Mouse (Mus musculus) embryo, embryonic 10 days (tissue): ENCODE measurements around the gene Far1.

Experiments used
- DNase-seq: peaks from one replicate; pipeline ENCODE4 v3.0.0-alpha.2; 2015; ENCODE audit warnings: low spot score

Far1 gene

DNA sequence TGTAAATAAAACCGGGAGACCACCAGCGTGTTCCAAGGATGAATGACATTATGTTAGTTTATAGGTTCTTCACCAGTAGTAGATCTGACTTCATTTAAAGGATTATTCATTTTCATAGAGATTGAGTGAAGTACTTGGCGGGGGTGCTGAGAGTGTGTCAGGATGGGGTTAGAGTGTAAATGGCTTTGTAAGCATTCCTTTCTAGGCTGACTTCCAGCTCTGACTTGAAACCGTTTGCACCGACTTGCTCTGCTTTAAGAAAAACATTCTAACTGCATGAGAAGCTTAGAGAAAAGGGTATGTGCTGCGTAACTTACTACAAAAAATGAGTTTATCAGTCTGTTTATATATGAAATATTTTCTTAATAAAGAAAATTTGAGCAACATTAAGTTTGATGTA lies 57.5 kb downstream of the Far1 start:
- no peak for DNase-seq

DNA sequence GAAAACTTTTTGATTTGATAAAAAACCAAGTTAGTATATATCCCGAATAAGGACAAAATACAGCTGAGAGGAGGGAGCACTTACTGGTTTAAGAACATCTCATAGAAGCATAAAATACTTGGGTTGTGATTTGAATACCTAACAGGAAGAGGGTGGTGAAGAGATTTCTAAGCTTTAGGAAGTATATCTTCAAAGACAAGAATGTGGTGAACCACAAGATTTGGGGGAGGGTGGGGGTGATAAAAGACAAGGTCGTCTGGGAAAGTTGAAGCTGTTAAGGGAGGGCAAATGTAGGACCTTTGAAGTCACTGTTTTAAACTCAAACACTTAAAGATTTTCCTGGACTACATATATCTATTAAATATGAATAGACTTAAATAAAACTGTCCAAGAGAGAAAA lies 59.1 kb downstream of the Far1 start:
- DNase-seq: no peak

DNA sequence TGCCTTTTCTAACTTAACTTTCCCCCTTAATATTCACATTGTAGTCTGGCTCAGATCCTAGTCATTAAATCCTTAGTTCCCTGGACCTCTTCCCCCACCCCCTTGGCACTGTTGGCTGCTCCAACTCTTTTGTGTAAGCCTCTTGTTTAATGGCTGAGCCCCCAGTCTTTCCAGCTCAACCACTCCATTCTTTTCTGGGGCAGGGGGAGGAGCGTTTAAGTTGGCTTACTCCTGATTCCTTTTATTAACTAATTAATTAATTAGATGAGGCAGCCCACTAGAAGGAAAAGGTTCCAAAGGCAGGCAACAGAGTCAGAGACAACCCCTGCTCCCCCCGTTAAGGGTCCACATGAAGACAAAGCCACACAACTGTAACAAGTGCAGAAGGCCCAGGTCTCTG lies 68.5 kb downstream of the Far1 start:
- no peak for DNase-seq

DNA sequence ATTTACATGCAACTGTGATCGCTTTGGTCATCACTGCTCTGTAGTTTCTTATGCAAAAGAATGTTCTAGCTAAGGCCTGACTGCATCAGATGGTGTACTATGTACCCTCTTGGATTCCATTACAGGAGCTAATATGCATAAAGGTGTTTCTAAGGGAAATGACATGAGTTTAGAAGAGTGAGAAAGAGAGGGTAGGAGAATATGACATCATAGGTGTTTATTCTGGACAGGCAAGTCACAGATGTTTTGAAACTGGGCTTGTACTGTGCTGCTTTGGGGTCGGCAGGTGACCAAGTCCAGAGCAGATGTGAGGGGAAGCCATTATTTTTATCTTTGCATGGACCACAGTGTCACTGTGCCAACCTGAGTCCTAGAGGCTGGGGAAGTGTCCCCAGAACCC lies 75.6 kb downstream of the Far1 start:
- no peak for DNase-seq

DNA sequence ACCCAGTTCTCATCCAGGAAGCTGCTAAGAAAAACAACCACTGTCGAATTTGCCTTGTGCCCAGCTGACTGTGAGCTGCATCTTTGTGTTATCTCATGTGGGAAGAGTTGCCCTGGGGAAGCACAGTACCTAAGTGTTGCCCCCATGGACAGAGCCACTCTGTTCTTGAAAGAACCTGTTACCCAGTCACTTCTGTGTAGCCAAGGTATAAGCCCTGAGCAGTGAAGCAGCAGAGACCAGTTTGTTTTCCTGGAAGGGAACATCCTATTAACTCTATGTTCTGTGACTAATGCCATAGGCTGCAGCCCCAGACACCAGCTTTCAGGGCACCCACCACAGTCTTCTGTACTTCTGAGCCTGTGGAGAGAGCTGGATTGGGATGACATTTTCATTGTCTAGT lies 76.7 kb downstream of the Far1 start:
- DNase-seq: no peak

DNA sequence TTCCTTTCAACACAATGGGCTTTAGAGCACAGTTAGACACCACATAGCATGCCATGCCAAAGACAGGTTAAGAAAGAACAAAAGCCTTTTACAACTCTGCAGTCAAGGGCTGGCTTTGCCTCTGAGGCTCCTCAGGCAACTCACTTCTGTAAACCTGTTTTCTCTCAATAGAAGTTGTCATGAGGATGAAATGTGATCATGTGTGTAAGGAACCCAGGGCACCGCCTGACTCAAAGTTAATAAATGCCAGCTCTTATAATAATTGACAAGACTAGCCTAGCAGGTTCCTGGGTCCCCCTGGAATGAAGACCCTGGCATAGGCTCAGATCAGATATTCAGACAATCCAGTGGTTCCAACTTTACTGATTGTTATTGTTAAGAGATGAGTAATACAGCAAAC lies 77.5 kb downstream of the Far1 start:
- DNase-seq: no peak

DNA sequence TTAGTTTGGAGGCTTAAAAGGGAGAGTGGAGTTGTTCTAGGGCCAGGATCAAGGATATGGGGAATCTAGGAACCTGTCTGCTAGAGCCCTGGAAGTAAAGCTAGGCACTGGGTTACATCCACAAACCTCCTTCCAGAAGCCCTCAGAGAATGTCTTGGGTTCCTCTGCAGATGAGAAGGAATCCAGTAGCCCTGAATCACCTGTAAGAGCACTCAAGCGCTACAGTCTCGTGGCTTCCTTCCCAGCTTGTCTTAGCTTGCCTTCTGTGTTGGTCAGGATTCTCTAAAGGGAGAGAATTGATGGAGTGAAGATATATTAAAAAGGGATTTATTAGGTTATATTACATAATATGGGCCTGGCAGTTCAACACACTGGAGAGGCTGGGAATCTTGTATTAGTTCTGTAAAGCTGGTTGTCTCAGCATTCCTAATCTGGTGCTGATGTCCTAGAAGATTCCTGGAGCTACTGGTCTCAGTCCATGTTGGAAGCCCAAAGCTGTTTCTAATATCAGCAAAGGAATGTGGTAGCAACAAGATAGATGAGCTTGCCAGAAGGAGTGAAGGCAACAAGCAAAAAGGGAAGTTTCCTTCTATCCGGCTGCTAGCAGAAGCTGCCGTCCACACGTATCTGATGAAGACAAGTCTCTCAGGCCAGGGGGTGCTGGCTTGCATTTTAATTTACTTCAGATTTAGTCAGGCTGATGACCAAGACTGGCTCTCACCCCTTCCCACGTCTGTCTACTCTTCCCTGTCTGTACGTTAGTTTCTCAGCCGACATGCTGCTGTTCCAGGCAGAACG lies 78.1 kb downstream of the Far1 start:
- no peak for DNase-seq

DNA sequence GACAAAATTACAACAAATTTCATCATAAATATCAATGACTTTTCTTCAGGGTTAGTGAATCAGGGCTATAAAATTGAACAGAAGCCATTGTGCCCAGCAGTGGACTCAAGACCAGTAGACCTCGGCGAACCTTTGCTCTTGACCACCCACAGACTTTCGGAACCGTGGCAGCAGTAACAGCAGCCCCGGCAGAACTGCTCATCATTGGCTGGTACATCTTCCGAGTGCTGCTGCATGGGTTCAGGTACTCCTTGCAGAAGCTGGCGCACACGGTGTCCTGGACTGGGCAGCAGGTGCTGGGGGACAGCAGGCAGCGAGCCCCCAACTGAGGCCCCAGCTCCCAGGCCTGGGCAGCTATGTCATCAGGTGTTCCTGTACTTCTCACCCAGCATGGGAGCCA lies 79.1 kb downstream of the Far1 start:
- DNase-seq: no peak

DNA sequence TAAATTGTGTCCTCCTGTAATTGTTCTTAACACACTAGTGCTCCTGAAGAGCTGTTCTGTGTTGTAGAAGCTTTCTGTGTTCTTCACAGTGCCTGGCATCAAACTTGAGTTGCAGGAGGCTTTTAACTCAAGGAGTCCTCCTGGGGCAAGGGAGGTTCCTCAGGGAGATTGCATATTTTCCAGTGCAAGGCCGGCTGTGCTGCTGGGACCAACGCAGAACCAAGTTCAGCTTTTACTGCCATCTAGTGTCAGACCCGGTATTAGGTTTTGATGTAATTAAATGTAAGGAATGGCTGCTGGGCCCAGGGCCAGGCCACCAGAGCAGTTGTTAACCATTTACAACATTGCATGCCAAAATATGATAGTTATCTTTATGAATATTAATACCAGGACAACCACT lies 80.7 kb downstream of the Far1 start:
- peak; percentile 86 for DNase-seq

DNA sequence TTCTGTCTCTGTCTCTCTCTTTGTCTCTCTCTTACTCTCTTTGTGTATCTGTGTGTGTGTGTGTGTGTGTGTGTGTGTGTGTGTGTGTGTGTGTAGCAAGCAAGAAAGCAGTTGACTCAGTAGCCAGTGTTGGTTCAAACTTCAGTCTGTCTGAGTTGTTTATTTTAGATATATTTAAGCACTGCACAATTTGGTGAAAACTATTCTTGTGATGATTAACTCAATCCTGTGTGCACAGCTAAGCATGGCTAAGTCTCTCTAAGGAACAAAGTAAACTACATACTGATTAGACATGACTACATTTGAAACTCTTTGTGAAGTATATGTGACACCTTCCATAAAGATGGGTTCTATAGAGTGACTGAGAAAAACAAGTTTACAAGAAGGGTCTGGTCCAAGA lies 83.6 kb downstream of the Far1 start:
- no peak for DNase-seq

DNA sequence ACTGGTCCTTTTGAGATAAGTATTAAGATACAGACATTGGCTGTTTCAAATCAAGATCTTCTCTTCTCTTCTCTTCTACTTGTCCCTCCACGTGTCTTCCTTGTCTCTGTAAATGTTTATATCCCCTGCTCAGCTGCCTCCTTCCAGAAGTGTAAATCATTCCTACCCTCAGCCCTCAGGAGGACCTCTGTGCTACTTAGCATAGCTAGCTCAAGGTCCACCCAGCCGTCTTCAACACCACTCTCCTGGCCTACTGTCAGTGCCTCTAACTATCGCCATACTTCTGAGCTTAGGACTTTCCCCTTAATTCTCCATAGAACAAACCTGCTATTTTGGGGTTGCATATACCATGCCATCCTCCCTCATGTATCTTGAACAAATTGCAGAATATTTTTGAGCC lies 88.2 kb downstream of the Far1 start:
- DNase-seq: no peak

DNA sequence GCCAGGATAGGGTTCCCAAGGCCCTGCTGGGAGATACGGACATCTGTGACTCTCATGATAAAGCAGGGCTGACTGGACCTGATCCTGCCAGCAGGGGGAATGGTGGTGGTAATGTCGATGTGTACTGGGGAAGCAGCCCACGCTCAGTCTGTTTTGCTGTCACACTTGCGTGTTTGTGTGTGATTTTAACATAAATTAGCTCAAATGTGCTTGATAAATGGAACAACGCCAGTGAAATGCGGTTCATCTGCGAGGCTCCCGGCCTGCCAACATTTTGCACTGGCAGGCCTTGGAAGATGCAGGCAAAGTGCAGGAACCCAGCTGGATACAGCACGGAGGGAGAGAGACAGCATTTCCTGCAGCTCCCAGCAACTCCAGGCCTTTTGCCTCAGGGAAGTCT lies 94.3 kb downstream of the Far1 start:
- peak; percentile 64 for DNase-seq

DNA sequence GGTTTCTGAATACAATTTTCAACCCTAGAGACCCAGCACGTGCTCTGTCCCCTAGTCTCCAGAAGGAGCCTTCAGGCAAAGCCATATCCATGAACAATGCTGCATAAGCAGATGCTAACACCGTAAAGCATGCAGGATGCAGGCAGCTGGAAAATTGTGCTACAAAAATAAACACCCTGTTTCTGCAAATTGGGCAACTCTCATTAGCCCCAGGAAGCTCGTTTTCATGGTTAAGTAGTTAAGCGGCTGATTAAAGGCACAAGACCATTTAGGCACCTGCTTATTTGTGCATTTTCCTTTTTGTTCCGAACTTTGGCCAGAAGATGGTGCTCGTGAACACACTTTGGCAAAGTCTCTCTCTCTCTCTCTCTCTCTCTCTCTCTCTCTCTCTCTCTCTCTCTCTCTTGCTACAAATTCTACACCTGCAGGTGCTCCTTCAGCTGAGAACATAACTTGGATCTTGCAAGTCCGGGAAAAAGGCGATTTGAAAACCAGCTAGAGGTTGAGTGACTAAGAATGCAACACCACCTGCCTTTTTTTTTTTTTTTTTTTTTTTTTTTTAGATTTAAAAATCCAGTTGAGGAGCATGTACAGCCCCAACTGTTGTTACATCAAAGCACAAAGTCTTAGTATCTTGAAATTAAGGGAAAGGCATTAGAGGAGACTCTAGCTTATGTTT lies 95.5 kb downstream of the Far1 start:
- DNase-seq: peak; percentile 84

DNA sequence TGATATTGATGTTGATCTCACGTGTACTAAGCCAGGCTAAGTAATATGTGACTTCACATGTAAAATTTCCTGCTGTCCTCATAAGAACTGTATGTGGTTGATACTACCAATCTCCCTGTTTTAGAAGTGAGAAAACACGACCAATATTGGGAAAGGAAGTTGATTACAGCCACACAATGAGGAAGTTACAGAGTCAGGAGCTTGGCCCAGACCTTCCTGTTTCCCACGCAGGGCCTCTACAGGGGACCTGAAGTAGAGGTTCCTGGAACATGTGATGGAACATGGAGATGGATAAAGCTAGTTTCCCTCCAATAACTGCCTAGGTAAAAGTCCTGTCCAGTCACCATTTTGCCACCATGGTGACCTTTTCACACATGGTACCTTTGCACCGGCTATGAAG lies 99.0 kb downstream of the Far1 start:
- no peak for DNase-seq

DNA sequence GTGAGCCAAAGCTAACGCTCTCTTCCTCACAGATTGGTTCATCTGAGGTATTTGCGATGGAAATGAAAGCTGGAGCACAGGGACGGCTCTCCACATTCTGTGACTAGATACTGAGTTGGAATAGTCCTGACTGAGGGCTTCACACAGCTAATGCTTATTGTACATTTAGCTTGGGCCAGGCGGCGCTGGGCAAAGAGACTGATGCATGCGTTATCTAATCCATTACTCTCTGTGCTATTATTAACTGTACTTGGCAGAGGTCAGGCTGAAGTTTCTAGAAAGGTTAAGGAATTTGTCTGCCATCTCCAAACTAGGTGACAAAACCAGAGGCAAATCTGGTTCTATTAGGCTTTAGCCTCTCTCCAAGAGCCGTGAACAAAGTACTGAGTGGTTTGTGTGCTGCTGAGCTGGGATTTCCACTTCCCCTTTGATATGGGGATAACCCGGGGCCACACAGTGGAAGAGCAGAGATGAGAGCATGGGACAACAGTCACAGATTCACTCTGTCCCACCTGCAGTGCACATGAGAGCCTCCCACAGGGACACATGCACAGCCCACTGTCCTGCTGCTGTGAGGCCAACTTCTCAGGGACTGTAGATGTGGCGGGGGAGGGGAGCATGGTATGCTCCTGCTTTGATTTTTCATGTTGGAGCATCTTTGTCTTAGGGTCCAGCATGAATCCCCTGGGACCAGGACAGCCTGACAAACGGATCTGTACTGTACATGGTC lies 100.7 kb downstream of the Far1 start:
- no peak for DNase-seq

DNA sequence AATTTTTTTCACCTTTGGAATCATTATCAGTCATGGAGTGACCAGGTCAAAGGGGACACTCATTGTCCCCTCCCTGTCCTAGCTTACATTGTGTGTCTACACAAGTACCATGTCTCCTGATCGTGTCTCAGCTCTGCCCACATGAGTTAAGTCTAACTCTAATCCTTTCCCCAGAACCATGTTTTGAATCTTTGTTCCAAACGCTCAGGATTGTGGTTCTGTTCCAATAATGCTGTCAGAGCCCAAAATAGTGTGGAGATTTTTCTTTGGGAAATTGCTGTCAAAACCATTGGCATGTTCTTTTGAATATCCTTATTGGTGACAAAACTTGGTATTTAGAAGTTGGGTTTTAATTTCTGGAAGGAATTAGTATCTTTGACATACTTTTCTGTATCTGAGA lies 105.5 kb downstream of the Far1 start:
- DNase-seq: no peak

DNA sequence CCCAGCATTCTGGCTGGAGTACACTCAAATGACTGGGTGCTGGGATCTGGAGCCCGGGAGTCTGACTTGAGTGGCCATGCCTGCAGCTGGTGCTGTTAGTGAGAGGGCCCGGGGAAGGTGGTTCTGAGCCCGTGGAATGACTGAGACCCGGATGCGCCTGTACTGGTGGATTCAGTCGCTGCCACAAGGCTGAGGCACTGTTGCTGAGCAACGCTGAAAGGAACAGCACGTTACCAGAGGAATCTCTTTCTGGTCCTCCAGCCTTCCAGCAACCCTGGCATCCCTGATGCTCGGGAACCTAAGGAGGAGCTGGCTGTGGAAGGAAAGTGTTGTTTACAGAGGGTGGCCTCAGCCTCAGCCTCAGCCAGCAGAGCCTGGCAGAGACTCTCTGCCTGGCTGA lies 106.1 kb downstream of the Far1 start:
- DNase-seq: no peak
